Mouse (Mus musculus) regulatory T cell (primary cell): ENCODE measurements around the gene Spats2l.

Experiments used
- in situ Hi-C: fragments of 300-600 bp; cut with MboI, MseI; formaldehyde crosslinking; loops from one replicate; pipeline ENCODE4 v1.15.1; 2025; ENCODE audit warnings: high pct_unique_total_duplicates

Spats2l gene

GRCm38 (mm10) chr1:57969327-57970271, 195.6 kb downstream of the Spats2l start:
- in situ Hi-C loops = no loop called here

- in situ Hi-C loops = no loop called here
Observed at GRCm38 (mm10) chr1:57971588-57971987, 197.6 kb downstream of the Spats2l start.

- in situ Hi-C loops = no loop called here
Observed at GRCm38 (mm10) chr1:57976860-57977259, 202.9 kb downstream of the Spats2l start.

- in situ Hi-C loops = no loop called here
Observed at GRCm38 (mm10) chr1:57989052-57989600, 215.2 kb downstream of the Spats2l start.

- in situ Hi-C loops = no loop called here
Observed at GRCm38 (mm10) chr1:57991277-57991676, 217.3 kb downstream of the Spats2l start.

GRCm38 (mm10) chr1:57995432-57996132, 221.6 kb downstream of the Spats2l start, which contains the start of gene Sgo2a:
Sgo2a (plus strand) TSS chr1:57995971.
- in situ Hi-C loops = no loop called here

GRCm38 (mm10) chr1:57996133-57996615, 222.2 kb downstream of the Spats2l start:
- in situ Hi-C loops = no loop called here
